Mouse (Mus musculus): ENCODE results near the gene Tmem255b.

The Tmem255b gene

GRCm38 (mm10) chr8:13448145-13448544 lies 13.2 kb downstream of the Tmem255b start:
- DNase-seq: peak; percentile 48

DNA sequence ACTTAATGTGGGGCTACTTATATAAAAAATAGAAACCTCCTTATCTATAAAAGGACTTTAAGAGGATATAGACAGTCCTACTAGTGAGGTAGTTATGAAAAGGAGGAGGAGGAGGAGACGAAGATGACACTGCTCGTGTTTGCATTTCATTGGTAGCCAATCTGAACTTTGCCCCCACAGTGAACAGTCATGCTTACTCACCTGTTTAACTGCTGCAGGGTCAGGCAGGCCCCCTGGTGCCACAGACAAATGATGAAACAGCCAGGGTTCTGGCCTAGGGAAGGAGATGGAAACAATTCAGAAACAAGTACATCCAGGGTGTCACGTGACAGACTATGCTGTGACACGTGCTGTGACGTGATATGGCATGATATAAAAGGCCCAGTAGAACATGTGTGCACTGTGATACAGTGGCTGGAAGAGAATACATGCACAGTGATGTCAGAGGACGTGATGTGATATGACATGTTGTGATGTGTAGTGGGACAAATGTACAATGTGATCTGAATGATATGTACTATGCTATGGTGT lies 16.8 kb downstream of the Tmem255b start:
- no peak for DNase-seq

DNA sequence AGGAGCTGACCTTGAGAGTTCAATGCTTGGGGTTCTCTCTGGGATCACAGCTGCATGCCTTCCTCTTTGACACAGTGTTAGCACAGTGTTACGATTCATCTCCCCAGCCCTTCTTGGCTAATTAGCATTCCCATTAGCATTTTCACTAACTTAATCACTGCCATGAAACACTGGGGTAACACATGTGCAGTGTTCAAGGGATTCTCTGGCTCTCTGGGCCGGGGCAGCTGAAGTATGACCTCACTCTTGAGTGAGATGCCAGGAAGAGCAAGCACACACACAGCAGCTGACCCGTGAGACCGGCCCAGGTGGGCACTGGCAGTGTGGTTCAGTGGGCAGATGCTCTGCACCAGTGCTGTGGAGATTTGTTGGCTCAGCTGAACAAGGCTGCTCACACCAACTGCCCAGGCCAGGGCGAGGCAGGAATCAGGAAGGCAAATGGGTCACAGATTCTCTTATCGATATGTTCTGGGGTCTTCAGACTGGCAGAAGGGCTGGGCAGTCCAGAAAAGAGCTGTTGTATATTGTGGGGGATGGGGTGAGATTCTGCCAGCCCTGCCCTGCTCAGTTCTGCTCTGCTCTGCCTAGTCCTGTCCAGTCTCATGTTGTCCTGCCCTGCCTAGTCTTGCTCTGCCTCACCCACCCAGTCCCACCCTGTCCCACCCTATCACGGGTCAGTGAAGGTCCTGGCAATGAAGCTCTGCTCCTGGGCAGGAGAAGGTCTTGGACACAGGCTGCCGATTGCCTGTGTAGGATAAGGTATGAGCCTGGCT lies 19.5 kb downstream of the Tmem255b start:
- no peak for DNase-seq

DNA sequence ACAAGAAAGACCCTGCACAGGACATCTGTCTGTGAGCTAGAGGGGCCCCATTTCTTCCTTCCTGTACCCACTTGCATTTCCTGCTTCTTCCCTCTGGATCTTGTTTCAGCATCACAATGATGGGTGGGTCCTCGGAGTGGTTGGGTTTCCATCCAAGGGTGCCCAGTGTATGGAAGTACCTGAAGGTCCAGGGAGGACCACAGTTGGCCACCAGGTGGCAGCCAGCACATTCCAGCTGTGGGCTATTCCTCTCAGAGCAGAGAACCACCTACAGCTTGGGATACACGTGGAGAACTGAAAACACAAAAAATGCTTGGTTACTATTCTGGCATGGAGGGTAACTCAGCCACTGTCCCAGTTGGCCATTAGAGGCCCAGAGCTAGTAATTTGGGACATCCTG lies 20.3 kb downstream of the Tmem255b start:
- peak; percentile 81 for DNase-seq

- no peak for DNase-seq
Measured at GRCm38 (mm10) chr8:13459431-13459830, 24.4 kb downstream of the Tmem255b start.

DNA sequence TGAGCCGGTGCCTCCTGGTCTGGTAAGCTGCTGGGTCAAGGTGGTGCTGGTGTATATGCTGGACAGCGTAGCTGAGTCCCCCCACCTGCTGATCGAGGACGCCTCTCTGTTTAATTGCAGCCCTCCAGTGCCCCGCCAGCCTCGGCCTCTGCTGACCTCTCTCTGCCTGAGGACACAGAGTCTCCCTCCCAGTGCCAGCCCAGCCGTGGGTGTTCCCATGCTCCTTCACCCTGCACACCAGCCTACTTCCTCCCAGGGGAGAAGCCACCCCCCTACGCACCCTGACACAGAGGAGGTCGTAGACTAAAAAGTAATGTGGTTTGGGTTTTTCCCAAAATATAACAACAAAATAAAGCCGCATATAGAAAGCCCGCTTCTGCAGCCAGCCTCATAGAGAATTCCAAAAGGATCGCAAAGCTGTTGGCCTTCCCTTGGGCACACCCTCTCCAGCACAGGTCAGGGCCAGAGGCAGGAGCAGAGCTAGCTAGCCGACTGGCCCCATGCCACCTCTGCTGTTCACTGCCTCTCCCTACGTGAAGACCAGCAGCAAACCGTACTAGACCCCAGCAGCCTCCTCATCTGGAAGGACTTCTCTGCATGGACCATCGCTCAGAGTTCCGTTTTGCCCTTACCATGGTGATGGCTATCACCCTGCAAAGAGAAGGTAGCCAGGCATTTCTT lies 26.2 kb downstream of the Tmem255b start:
- peak; percentile 40 for DNase-seq

DNA sequence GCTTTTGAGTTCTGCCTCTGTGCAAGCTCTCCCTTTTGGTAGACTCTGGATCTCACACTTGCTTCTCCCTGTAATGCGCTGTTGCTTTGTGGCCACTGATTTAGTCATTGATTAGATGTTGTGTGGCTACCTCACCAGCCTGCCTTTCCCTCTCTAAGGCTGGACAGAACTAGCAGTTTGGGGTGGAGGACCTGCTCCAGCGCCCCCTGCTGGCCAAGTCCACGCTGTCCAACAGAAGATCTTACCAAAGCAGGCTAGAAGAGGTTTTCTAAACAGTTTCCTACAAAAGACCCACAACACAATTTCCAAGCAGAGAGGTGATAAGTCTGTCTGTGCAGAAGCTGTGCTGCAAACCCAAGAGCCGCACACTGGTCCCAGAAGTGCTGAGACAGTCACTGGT lies 26.9 kb downstream of the Tmem255b start:
- peak; percentile 78 for DNase-seq

- DNase-seq: peak; percentile 93
Measured at GRCm38 (mm10) chr8:13462392-13462791, 27.4 kb downstream of the Tmem255b start.

DNA sequence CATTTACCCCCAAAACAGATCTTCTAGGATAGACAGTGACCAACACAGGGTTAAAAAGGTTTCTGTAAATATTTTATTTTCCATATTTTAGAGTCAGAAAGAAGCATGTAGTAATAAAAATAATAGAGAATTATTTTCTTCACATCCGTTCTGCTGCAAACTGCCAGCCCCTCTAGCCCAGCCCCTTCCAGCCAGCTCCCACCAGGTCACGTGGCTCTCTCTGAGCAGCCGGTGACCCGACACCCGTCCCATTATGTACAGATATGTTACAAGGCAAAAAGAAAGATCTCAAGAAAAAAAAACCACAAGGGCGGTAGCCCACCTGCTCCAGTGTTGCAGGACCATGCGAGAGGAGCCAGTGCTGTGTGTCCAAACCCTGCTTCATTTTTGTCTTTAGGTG lies 30.3 kb downstream of the Tmem255b start:
- DNase-seq: peak; percentile 60

GRCm38 (mm10) chr8:13466989-13467388 lies 32.0 kb downstream of the Tmem255b start:
- DNase-seq: peak; percentile 43

- DNase-seq: no peak
Measured at GRCm38 (mm10) chr8:13468737-13469136, 33.7 kb downstream of the Tmem255b start.

GRCm38 (mm10) chr8:13471484-13471883 lies 36.5 kb downstream of the Tmem255b start:
- DNase-seq: no peak

DNA sequence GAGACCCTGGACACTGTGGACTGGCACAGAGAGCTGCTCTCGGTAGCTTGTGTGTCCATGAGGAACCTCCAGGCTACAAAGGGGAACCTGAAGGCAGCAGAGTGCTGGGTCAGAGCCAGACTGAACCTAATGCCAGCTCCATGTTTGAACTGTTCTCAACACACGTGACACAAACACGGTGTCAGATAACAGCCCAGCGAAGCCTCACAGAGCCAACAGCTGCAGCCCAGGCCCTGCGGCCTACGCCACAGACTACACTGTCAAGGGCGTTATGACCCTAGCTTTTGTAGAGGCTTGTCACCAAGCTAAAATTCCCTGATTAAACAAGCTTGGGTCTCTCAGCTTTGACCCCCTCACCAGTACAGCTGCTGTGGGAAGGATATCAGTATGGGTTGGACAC lies 37.3 kb downstream of the Tmem255b start:
- DNase-seq: no peak

DNA sequence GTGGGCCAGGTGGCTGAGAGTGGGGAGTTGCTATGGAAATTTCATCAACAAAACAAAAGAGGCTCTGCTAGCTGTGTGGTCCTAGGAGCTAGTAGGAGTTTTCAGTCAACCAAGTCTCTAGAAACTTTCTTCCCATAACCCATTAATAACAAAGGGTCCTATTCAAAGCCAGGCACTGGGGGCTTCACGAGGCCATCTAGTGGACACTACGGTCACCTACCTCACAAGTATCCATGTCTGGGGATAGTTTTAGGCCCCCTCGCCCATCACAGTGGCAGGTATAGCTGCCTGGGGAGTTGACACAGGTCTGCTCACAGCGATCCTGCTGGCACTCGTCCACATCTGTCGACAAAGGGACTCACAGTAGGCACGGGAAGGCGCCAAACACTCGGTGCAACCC lies 40.9 kb downstream of the Tmem255b start:
- no peak for DNase-seq

DNA sequence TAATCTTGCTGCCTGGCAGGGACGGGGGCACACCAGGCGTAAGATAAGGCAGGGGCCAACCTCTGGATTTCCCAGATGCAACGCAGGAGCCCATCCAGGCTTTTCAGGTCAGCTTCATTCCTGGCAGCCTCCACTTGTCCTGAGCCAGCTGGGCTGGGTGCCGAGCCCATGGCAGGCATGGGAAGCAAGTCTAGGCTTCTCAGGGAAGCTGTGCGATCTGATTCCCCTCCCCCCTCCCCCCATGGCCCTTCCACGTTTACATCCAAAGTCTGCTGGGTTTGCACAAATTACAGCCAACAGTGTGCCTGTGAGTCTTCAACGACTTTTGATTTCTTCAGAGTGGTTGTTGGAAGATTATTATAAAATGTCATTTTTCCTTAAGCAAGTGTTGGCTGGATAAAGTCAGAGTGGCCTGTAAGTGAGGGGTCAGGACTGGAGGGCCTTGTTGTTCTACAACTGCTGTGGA lies 46.1 kb downstream of the Tmem255b start:
- DNase-seq: no peak

DNA sequence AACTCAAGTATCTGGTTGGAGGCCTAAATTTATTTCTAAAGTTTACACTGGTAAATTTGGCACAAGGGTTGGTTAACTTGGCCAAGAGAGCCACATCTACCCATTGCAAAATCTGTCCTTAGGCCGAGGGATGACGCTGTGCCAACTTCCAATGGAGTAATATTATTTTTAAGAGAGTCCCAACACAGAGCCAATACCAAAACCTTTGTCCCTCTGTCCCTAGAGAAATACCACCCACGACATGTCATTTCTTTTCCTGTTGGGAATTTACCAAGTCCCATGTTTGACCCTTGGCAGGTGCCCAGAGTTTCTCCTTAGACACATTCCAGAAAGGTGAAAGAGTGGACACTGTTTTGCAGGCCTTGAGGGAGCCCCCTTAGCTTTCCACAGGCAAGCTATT lies 46.6 kb downstream of the Tmem255b start:
- peak; percentile 75 for DNase-seq

- peak; percentile 62 for DNase-seq
Measured at GRCm38 (mm10) chr8:13482101-13482801, 47.3 kb downstream of the Tmem255b start.

- no peak for DNase-seq
Measured at GRCm38 (mm10) chr8:13483191-13483590, 48.2 kb downstream of the Tmem255b start.

GRCm38 (mm10) chr8:13489351-13489750 lies 54.4 kb downstream of the Tmem255b start:
- DNase-seq: no peak

DNA sequence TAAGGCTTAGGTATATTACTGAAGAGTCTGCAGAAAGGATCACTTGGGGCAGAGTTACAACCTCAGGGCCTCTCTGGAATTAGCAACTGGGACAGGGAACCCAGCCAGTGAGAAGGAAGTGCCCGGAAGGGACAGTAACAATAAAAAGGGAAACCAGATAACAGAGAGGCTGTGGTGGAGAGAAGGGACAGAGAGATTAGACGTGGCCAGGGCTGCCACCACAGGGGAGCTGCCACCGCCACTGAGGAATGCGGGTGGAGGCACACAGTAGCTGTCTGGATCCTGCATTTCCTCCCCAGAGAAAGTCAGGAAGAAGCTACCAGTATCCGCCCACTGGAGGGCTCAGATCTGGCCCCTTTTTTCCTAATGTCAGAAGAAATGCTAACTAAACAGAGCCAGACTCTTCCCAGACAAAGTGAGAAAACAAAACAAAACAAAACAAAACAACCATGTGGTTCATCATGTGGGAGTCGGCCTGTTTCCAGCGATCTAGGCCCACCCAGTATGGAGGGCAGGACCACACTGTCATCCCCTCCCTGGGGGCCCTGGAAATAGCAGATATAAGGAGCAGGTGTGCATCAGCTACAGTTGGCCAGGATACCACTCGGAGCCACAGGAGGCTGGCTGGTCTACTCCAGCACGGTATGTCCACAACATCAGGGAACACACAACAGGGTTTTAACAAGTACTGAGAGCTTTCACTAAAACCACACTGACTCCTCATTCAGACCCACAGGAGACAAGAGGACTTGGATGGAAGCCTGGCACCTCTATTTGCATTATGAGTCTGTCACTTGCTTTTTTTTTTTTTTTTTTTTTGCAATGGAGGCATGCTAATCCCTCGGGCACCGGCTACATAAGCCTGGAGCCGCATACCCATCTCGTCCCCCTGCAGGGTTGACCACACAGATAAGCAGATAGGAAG lies 55.3 kb downstream of the Tmem255b start:
- DNase-seq: peak; percentile 55

DNA sequence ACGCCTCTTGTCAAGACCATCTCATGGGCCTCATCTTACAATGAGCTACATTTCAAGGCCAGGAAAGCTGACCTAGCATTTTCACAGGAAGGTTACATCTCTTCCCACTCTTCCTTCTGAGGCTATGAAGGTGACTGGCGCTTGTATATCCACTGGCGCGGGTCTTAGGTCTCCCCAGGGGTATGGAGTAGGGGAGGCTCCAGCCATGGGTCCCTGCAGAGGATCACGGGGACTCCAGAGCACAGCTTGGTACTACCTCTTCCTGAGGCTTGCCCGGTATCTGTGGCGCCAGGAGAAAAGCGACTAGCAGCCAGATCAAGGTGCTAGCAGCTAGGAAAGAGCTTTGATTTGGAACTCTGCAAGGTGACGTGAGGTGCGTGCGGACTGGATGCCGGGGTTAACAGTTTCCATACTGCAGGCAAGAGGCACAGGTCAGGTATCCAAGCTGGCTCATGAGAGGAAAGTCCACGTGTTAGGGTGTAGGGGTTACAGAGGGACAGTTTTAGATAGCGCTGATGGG lies 56.6 kb downstream of the Tmem255b start:
- DNase-seq: no peak
